Mouse (Mus musculus): ENCODE measurements around the gene Tas2r126.

- TF ChIP-seq POLR2A (IDR thresholded peaks at IDR 0.05; ENCODE audit: borderline replicate concordance, low read depth, low read length) (no peak), CTCF (IDR thresholded peaks at IDR 0.05; ENCODE audit: low read depth, low read length) (no peak)
Observed at GRCm38 (mm10) chr6:42476235-42476634, 41.9 kb downstream of the Tas2r126 start, which contains the start of gene Olfr457.
